Comparison of ENCODE assay signal across 11 mouse cellular contexts in the genomic region with DNA sequence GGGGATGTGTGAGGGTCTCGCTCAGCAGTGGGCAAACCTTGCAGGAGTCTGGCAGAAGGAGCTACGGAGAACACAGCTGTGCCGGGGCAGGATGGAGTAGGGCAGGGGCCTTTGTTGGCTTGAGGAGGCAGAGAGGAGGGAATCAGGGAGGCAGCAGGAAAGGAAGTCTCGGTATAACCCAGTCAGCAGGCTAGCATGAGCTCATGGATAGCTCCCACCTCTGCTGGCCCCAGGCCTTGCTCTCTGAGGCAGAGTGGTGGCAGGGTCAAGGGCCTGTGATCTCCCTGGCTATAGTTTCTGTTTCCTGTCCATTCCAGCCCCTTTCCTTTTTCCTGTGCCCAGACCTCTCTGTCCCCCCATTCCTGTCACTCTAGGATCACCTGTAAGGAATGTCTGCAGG. TPM values are rescaled to one million over a fixed set of nuclear protein-coding genes. Genes with fewer than 3 reads are reported as not detected.
DNase-seq lines count a peak whose midpoint lies in the region; ATAC-seq and TF ChIP-seq lines count a peak whose summit lies in the region.
"Had no signal": no experiment of that assay in that cellular context is flagged by ENCODE, and none has a peak within 500 bp of the region (broad histone marks: within the 10 kb centered on the region; RNA-seq: fewer than 3 reads in every experiment).

No protein-coding gene starts in this region.

- H3K27me3 ChIP-seq in heart, embryonic 10.5 days (ENCODE audit: insufficient read depth, poor library complexity, severe bottlenecking): no peaks in the 10 kb centered on the region
- no peaks in the 10 kb centered on the region for H3K27me3 ChIP-seq in midbrain, embryonic 10.5 days (ENCODE audit: low read depth, poor library complexity, severe bottlenecking)
- no peaks in the 10 kb centered on the region for H3K27me3 ChIP-seq in midbrain, embryonic 15.5 days (replicated peaks)
- no peaks in the 10 kb centered on the region for H3K27me3 ChIP-seq in hindbrain, embryonic 13.5 days
- H3K27me3 ChIP-seq: CH12.LX had no signal

- DNase-seq in heart, embryonic 10.5 days (ENCODE audit: low spot score): no peak
- no peak for DNase-seq in heart, adult 9 months (ENCODE audit: low spot score in 2 of 2)
- DNase-seq in midbrain, embryonic 10.5 days (ENCODE audit: low spot score): no peak
- no peak for DNase-seq in gastrocnemius, postnatal 36 days
- no peak for DNase-seq in thymus, postnatal 0 days (ENCODE audit: low spot score)
- DNase-seq: adrenal gland, postnatal 14 days; thymus, adult 18-20 months had no signal

- peaks cover 27% of the 10 kb centered on the region for H3K36me3 ChIP-seq in heart, embryonic 10.5 days
- H3K36me3 ChIP-seq in midbrain, embryonic 10.5 days: peaks cover 49% of the 10 kb centered on the region
- H3K36me3 ChIP-seq in midbrain, embryonic 15.5 days (replicated peaks): peaks cover 12% of the 10 kb centered on the region; the same call in 1 of the 2 replicates
- H3K36me3 ChIP-seq in hindbrain, embryonic 13.5 days: peaks cover 27% of the 10 kb centered on the region

- no peaks in the 10 kb centered on the region for H3K9me3 ChIP-seq in heart, embryonic 10.5 days
- no peaks in the 10 kb centered on the region for H3K9me3 ChIP-seq in midbrain, embryonic 10.5 days (replicated peaks)
- H3K9me3 ChIP-seq in midbrain, embryonic 15.5 days: no peaks in the 10 kb centered on the region
- H3K9me3 ChIP-seq in hindbrain, embryonic 13.5 days: no peaks in the 10 kb centered on the region

- 68% methylated on average over 4 of the region's 4 CpGs for WGBS in heart, embryonic 10.5 days
- WGBS in midbrain, embryonic 10.5 days: 77% methylated on average over 4 of the region's 4 CpGs
- WGBS in midbrain, embryonic 15.5 days: 66% methylated on average over 4 of the region's 4 CpGs
- 68% methylated on average over 4 of the region's 4 CpGs for WGBS in hindbrain, embryonic 13.5 days
- WGBS in olfactory bulb, adult 2 months: 9% methylated on average over 4 of the region's 4 CpGs

- no peak for TF ChIP-seq POLR2A in olfactory bulb, adult 2 months (IDR thresholded peaks at IDR 0.05; ENCODE audit: insufficient read depth, low read depth, low read length)

- TF ChIP-seq CTCF in olfactory bulb, adult 2 months (IDR thresholded peaks at IDR 0.05; ENCODE audit: insufficient read depth, low read depth, low read length): no peak

- H3K4me2 ChIP-seq in midbrain, embryonic 15.5 days: no peak overlapping the region
- H3K4me2 ChIP-seq in hindbrain, embryonic 13.5 days: no peak overlapping the region

- intact Hi-C loops in gastrocnemius, postnatal 36 days (cut with DNase I): no loop called here

- H3K4me1 ChIP-seq in heart, embryonic 10.5 days: peaks cover 79% of the 10 kb centered on the region
- peaks cover 66% of the 10 kb centered on the region for H3K4me1 ChIP-seq in midbrain, embryonic 10.5 days
- peaks cover 17% of the 10 kb centered on the region for H3K4me1 ChIP-seq in midbrain, embryonic 15.5 days
- peaks cover 51% of the 10 kb centered on the region for H3K4me1 ChIP-seq in hindbrain, embryonic 13.5 days (replicated peaks)
- peaks cover 77% of the 10 kb centered on the region for H3K4me1 ChIP-seq in olfactory bulb, adult 2 months (ENCODE audit: control insufficient read depth, insufficient read depth, low read length)

- peak overlapping the region; percentile 79 for H3K27ac ChIP-seq in heart, embryonic 10.5 days
- peak overlapping the region; percentile 67 for H3K27ac ChIP-seq in midbrain, embryonic 10.5 days (replicated peaks)
- H3K27ac ChIP-seq in midbrain, embryonic 15.5 days: no peak overlapping the region
- H3K27ac ChIP-seq in hindbrain, embryonic 13.5 days: peak overlapping the region; percentile 55
- H3K27ac ChIP-seq in olfactory bulb, adult 2 months (ENCODE audit: insufficient read depth, low read depth, low read length): peak overlapping the region; percentile 99

- H3K9ac ChIP-seq in midbrain, embryonic 15.5 days: no peak overlapping the region
- H3K9ac ChIP-seq in hindbrain, embryonic 13.5 days: peak overlapping the region; percentile 35; the same call in 1 of the 2 replicates

- peak overlapping the region; percentile 30 for H3K4me3 ChIP-seq in heart, embryonic 10.5 days
- H3K4me3 ChIP-seq in midbrain, embryonic 10.5 days: peak overlapping the region; percentile 9; the same call in 1 of the 2 replicates
- H3K4me3 ChIP-seq in midbrain, embryonic 15.5 days: no peak overlapping the region
- H3K4me3 ChIP-seq in hindbrain, embryonic 13.5 days: no peak overlapping the region
- H3K4me3 ChIP-seq in olfactory bulb, adult 2 months (ENCODE audit: insufficient read depth, low read depth, low read length): peak overlapping the region; percentile 37

- ATAC-seq in midbrain, embryonic 15.5 days (replicated peaks): no peak
- ATAC-seq in hindbrain, embryonic 13.5 days (ENCODE audit: low FRiP score): no peak

RNA-seq across cellular contexts. Expression of gene Pip5k1c, which starts 9.5 kb away (rescaled TPM):
- 42.6 and 55.9 TPM in 2 replicates for polyA plus RNA-seq in heart, embryonic 10.5 days (2016; fragmentation: Nextera tagmentation; extraction: Ambion mirVana)
- 55.0 and 60.8 TPM in 2 replicates for polyA plus RNA-seq in midbrain, embryonic 10.5 days (2016; fragmentation: Nextera tagmentation; extraction: Ambion mirVana)
- 154 and 159 TPM in 2 replicates for polyA plus RNA-seq in midbrain, embryonic 15.5 days (2015; fragmentation: Nextera tagmentation; extraction: Ambion mirVana)
- polyA plus RNA-seq in hindbrain, embryonic 13.5 days (2015; fragmentation: Nextera tagmentation; extraction: Ambion mirVana): 97.2 and 102 TPM in 2 replicates
- 935 TPM in 1 of 2 replicates, not detected in the other for polyA plus RNA-seq in olfactory bulb, adult 2 months (2012; ENCODE audit: insufficient read depth, insufficient read length, low replicate concordance, missing spikeins)
- 10 to 100 TPM; 21.4 to 23.2 TPM for total RNA-seq in gastrocnemius, postnatal 36 days (2021)
- 36.9 and 38.6 TPM in 2 replicates for polyA plus RNA-seq in thymus, postnatal 0 days (2015; fragmentation: Nextera tagmentation; extraction: Ambion mirVana)

RNA-seq across cellular contexts. Expression of gene Tjp3, which starts 10.9 kb away (rescaled TPM):
- polyA plus RNA-seq in heart, embryonic 10.5 days (2016; fragmentation: Nextera tagmentation; extraction: Ambion mirVana): 1.8 and 4.4 TPM in 2 replicates
- 6.5 and 6.9 TPM in 2 replicates for polyA plus RNA-seq in midbrain, embryonic 10.5 days (2016; fragmentation: Nextera tagmentation; extraction: Ambion mirVana)
- polyA plus RNA-seq in midbrain, embryonic 15.5 days (2015; fragmentation: Nextera tagmentation; extraction: Ambion mirVana): 6.9 and 8.0 TPM in 2 replicates
- 4.5 and 5.2 TPM in 2 replicates for polyA plus RNA-seq in hindbrain, embryonic 13.5 days (2015; fragmentation: Nextera tagmentation; extraction: Ambion mirVana)
- polyA plus RNA-seq in olfactory bulb, adult 2 months (2012; ENCODE audit: insufficient read depth, insufficient read length, low replicate concordance, missing spikeins): not detected in 2 replicates
- total RNA-seq in gastrocnemius, postnatal 36 days (2021): not detected
- 7.8 and 9.3 TPM in 2 replicates for polyA plus RNA-seq in thymus, postnatal 0 days (2015; fragmentation: Nextera tagmentation; extraction: Ambion mirVana)

RNA-seq across cellular contexts. Expression of gene Cactin, which starts 18.6 kb away (rescaled TPM):
- 37.2 and 51.6 TPM in 2 replicates for polyA plus RNA-seq in heart, embryonic 10.5 days (2016; fragmentation: Nextera tagmentation; extraction: Ambion mirVana)
- polyA plus RNA-seq in midbrain, embryonic 10.5 days (2016; fragmentation: Nextera tagmentation; extraction: Ambion mirVana): 53.5 and 53.6 TPM in 2 replicates
- polyA plus RNA-seq in midbrain, embryonic 15.5 days (2015; fragmentation: Nextera tagmentation; extraction: Ambion mirVana): 35.8 and 38.3 TPM in 2 replicates
- polyA plus RNA-seq in hindbrain, embryonic 13.5 days (2015; fragmentation: Nextera tagmentation; extraction: Ambion mirVana): 33.5 and 34.7 TPM in 2 replicates
- not detected in 2 replicates for polyA plus RNA-seq in olfactory bulb, adult 2 months (2012; ENCODE audit: insufficient read depth, insufficient read length, low replicate concordance, missing spikeins)
- 10 to 100 TPM in 1 of 2 experiments, 1 to 10 TPM in 1; 7.6 to 10.2 TPM for total RNA-seq in gastrocnemius, postnatal 36 days (2021)
- 41.3 and 45.8 TPM in 2 replicates for polyA plus RNA-seq in thymus, postnatal 0 days (2015; fragmentation: Nextera tagmentation; extraction: Ambion mirVana)

RNA-seq across cellular contexts. Expression of gene Tbxa2r, which starts 26.2 kb away (rescaled TPM):
- 10.8 and 15.6 TPM in 2 replicates for polyA plus RNA-seq in heart, embryonic 10.5 days (2016; fragmentation: Nextera tagmentation; extraction: Ambion mirVana)
- polyA plus RNA-seq in midbrain, embryonic 10.5 days (2016; fragmentation: Nextera tagmentation; extraction: Ambion mirVana): 2.9 and 3.3 TPM in 2 replicates
- 5.7 and 6.2 TPM in 2 replicates for polyA plus RNA-seq in midbrain, embryonic 15.5 days (2015; fragmentation: Nextera tagmentation; extraction: Ambion mirVana)
- 4.6 and 5.6 TPM in 2 replicates for polyA plus RNA-seq in hindbrain, embryonic 13.5 days (2015; fragmentation: Nextera tagmentation; extraction: Ambion mirVana)
- not detected in 2 replicates for polyA plus RNA-seq in olfactory bulb, adult 2 months (2012; ENCODE audit: insufficient read depth, insufficient read length, low replicate concordance, missing spikeins)
- under 1 TPM; 0.87 to 0.99 TPM for total RNA-seq in gastrocnemius, postnatal 36 days (2021)
- polyA plus RNA-seq in thymus, postnatal 0 days (2015; fragmentation: Nextera tagmentation; extraction: Ambion mirVana): 97.5 and 103 TPM in 2 replicates

RNA-seq across cellular contexts. Expression of gene Apba3, which starts 35.5 kb away (rescaled TPM):
- 56.5 and 57.0 TPM in 2 replicates for polyA plus RNA-seq in heart, embryonic 10.5 days (2016; fragmentation: Nextera tagmentation; extraction: Ambion mirVana)
- 50.5 and 55.5 TPM in 2 replicates for polyA plus RNA-seq in midbrain, embryonic 10.5 days (2016; fragmentation: Nextera tagmentation; extraction: Ambion mirVana)
- polyA plus RNA-seq in midbrain, embryonic 15.5 days (2015; fragmentation: Nextera tagmentation; extraction: Ambion mirVana): 36.4 and 38.5 TPM in 2 replicates
- polyA plus RNA-seq in hindbrain, embryonic 13.5 days (2015; fragmentation: Nextera tagmentation; extraction: Ambion mirVana): 29.7 and 30.6 TPM in 2 replicates
- polyA plus RNA-seq in olfactory bulb, adult 2 months (2012; ENCODE audit: insufficient read depth, insufficient read length, low replicate concordance, missing spikeins): not detected in 2 replicates
- total RNA-seq in gastrocnemius, postnatal 36 days (2021): 100 to 1,000 TPM in 1 of 2 experiments, 10 to 100 TPM in 1; 98.5 to 102 TPM
- 34.8 and 38.7 TPM in 2 replicates for polyA plus RNA-seq in thymus, postnatal 0 days (2015; fragmentation: Nextera tagmentation; extraction: Ambion mirVana)

Comparison
In these comparisons a context has a peak if more than half of its experiments do, and no peak if none do; other contexts are left out.
1. H3K4me3 ChIP-seq: peak in heart, embryonic 10.5 days (single experiment), midbrain, embryonic 10.5 days (single experiment) and olfactory bulb, adult 2 months (single experiment); none in midbrain, embryonic 15.5 days (single experiment) and hindbrain, embryonic 13.5 days (single experiment).